Mouse (Mus musculus) testis, adult 2 months (tissue): Measurements from ENCODE around the gene Trnp1.

ENCODE experiments used
- CTCF ChIP-seq: fragments of 200-500 bp; IDR thresholded peaks from 2 replicates; pipeline ENCODE4 v1.5.1; 2012; ENCODE audit warnings: low read depth, mild to moderate bottlenecking, inconsistent platforms, low read length, moderate library complexity; ENCODE audit not compliant: control insufficient read depth, insufficient read depth, insufficient replicate concordance
- POLR2A ChIP-seq: fragments of 200-500 bp; IDR thresholded peaks from 2 replicates; pipeline ENCODE4 v1.6.1; 2012; ENCODE audit warnings: low read depth, mild to moderate bottlenecking, inconsistent platforms, low read length, moderate library complexity; ENCODE audit not compliant: control insufficient read depth

DNA sequence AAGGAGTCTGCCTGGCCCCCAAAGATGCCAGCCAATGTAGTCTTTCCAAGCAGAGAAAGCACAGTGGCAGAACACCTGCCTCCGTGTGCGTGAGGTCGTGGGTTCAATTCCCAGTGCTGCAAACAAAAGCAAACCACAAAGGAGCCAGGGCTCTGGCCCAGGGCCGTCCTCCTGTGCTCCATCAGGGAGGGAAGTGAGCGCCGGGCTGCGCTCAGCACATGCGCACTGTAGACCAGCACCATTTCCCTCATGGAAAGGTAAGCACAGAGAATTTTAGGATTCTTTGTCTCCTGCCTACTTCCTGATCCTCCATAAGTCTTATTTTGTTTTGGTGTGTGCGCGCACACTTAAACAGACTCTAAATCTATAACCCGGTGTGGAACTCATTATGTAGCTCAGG, 50.4 kb downstream of the Trnp1 start:
- TF ChIP-seq POLR2A (no peak), CTCF (no peak)
